Mouse (Mus musculus) bone marrow, adult 2 months (tissue): ENCODE measurements around the gene Rarres1.

Experiments
- CTCF ChIP-seq: fragments of 200-500 bp; IDR thresholded peaks from 2 replicates; pipeline ENCODE4 v1.5.1; 2011; ENCODE audit warnings: low read length, control low read depth; ENCODE audit not compliant: control insufficient read depth, insufficient read depth
- POLR2A ChIP-seq: fragments of 200-500 bp; IDR thresholded peaks from 2 replicates; pipeline ENCODE4 v1.6.1; 2011; ENCODE audit warnings: low read depth, mild to moderate bottlenecking, control low read depth, low read length, borderline replicate concordance; ENCODE audit not compliant: control insufficient read depth

- no peak for TF ChIP-seq POLR2A
- TF ChIP-seq CTCF, result no peak
Measured at GRCm38 (mm10) chr3:67479806-67480205, 35.5 kb downstream of the Rarres1 start.
